Mouse (Mus musculus) thymus, adult 2 months (tissue): ENCODE results near the gene Lhb.

ENCODE experiments used
- CTCF ChIP-seq: fragments of 200-500 bp; IDR thresholded peaks from 2 replicates; pipeline ENCODE4 v1.5.1; 2012; ENCODE audit warnings: mild to moderate bottlenecking, control low read depth, low read length, moderate library complexity, borderline replicate concordance; ENCODE audit not compliant: control insufficient read depth, poor library complexity, insufficient read depth; ENCODE audit errors: extremely low read depth
- POLR2A ChIP-seq: fragments of 200-500 bp; IDR thresholded peaks from 2 replicates; pipeline ENCODE4 v1.6.1; 2012; ENCODE audit warnings: mild to moderate bottlenecking, low read length, control low read depth, moderate library complexity; ENCODE audit not compliant: control insufficient read depth, poor library complexity, insufficient read depth; ENCODE audit errors: extremely low read depth

DNA sequence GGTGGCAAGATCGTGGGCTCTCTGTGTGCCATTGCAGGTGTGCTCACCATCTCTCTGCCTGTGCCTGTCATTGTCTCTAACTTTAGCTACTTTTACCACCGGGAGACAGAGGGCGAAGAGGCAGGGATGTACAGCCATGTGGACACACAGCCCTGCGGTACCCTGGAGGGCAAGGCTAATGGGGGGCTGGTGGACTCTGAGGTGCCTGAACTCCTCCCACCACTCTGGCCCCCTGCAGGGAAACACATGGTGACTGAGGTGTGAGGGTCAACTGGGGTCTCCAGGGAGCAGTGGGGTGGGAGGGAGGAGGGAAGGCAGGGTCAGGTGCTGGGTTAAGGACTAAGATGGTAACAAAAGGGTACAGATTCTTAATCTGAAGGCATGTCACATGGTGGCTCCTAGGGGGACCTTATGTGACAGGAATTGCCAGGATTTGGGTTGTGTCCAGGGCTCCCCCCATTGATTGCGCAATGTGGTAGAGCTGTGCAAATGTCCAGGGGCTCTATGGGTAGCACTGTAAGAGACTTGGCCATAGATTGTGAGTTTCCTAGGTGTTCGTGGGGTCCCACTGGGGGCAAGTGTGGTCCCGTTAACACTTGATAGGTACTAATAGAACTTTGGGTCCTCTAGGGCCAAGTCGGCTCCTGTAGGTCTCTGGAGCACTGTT, 11.0 kb upstream of the Lhb start:
- TF ChIP-seq CTCF (no peak), POLR2A (no peak)
